Mouse (Mus musculus) bone marrow, adult 2 months (tissue): ENCODE data around the gene Htra2.

Experiments
- CTCF ChIP-seq: fragments of 200-500 bp; IDR thresholded peaks from 2 replicates; pipeline ENCODE4 v1.5.1; 2011; ENCODE audit warnings: low read length, control low read depth; ENCODE audit not compliant: control insufficient read depth, insufficient read depth
- POLR2A ChIP-seq: fragments of 200-500 bp; IDR thresholded peaks from 2 replicates; pipeline ENCODE4 v1.6.1; 2011; ENCODE audit warnings: low read depth, mild to moderate bottlenecking, control low read depth, low read length, borderline replicate concordance; ENCODE audit not compliant: control insufficient read depth

GRCm38 (mm10) chr6:83101316-83101687 lies 46.2 kb upstream of the Htra2 start, which contains the start of the genes Ccdc142 and Gm42688:
- TF ChIP-seq CTCF (peak; percentile 72), POLR2A (peak; percentile 52; the same call in 1 of the 2 replicates)
